Mouse (Mus musculus) left cerebral cortex, adult 11 months (tissue): ENCODE measurements around the gene Sfmbt2.
A peak's percentile ranks its signal among the peaks of the same experiment; 100 is the strongest.

Experiments used
- DNase-seq: peaks from one replicate; pipeline ENCODE4 v3.0.0; 2022; ENCODE audit warnings: low spot score

Sfmbt2 gene

DNA sequence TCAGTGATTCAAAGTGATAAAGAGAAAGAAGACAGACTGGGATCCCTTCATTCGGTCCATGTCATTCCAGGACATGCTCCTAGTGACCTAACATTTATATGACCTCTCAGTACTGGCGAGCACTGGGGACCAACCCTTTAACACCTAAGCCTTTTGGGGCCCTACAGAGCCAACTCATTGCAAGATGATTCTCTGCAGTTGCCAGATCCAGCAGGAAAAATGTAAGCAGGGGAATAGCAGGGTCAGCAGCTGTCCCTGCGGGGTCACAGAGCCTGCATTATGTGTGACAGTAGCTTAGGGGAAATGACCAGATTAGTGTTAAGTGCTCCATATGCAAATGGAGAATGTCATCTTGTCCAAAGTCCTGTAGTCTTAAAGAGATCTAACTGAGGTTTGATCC is 195.2 kb downstream of the Sfmbt2 start:
- no peak for DNase-seq

DNA sequence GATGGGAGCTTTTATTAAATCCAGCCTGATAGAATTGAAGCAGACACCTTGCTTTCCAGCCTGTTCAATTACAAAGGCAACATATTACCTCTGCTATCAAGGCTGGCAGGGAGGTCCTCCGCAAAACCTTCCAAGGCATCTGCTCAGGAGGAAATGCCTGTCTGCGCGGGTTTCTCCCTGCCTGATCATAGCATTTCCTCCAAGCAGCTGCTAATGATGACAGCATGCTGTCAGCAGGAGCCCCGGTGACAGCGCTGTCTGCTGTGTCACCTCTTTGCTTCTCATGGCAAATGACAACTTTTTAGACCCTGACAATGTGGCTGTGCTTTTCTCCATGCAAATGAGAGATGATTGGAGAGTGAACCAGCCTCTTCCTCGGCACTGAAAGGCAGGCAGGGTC is 199.1 kb downstream of the Sfmbt2 start:
- no peak for DNase-seq

GRCm38 (mm10) chr2:10572311-10572710 is 202.0 kb downstream of the Sfmbt2 start:
- DNase-seq, result no peak

- DNase-seq, result no peak
These were observed 205.8 kb downstream of the Sfmbt2 start for GRCm38 (mm10) chr2:10575962-10576740.

- peak; percentile 7 for DNase-seq
These were observed 212.4 kb downstream of the Sfmbt2 start for GRCm38 (mm10) chr2:10582673-10583072.

- DNase-seq, result no peak
These were observed 212.8 kb downstream of the Sfmbt2 start for GRCm38 (mm10) chr2:10583103-10583502.

- no peak for DNase-seq
These were observed 221.0 kb downstream of the Sfmbt2 start for GRCm38 (mm10) chr2:10591310-10591709.

DNA sequence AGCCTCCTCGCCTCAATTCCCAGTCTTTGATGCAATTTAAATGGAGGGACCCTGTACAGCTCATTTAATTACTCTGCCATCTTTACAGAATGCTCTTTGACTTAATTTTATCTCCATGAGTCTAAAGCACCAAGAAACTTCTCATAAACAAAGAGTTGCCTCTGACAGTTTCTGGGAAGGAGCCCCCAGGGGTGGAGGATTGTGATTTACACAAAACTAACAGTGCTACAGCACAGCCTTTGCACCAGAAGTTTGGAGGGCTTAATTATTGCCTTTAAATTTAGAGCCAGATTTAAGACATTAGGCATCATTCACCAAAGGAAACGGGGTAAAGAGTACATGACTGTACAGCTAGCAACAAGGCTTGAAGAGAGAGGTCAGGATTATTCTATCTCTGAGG is 245.2 kb downstream of the Sfmbt2 start:
- DNase-seq, result no peak
